Mouse (Mus musculus) ZHBTc4 (cell line): Measurements from ENCODE around the gene Cacna1d.

Experiments
- DNase-seq: peaks from one replicate; pipeline ENCODE4 v3.0.0-alpha.2; 2011; ENCODE audit warnings: low read depth, low spot score

Cacna1d gene

DNA sequence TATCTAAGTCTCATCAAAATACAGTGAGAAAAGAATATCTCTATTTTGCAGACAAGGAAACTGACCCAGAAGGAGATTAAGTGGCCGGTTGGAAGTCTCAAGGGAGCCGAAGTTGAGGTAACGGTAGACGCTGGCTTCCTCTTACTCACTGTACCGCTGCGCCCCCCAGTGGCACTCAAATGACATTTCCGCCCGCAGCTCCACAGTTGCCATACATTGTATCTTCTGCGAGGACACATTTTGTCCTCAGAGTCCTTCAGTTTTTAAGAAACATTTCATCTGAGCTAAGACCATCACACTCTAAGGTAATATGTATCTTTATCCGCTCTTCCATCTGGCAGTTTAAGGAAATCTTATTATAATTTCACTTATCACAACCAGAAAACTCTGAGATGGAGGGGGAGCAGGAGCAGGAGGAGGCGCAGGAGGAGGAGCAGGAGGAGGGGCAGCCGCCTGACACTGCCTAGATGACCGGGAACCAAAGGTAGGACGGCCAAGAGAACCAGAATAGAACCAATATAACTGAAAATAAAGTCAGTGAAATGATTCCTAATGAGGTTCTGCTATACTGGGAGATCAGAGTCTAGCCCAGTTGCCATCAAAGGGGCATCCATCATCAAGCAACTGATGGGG lies 31.2 kb downstream of the Cacna1d start:
- DNase-seq = peak; percentile 81

- DNase-seq = no peak
Observed at GRCm38 (mm10) chr14:30458820-30459219, 32.4 kb downstream of the Cacna1d start.

- DNase-seq = no peak
Observed at GRCm38 (mm10) chr14:30457897-30458296, 33.4 kb downstream of the Cacna1d start.

- DNase-seq = no peak
Observed at GRCm38 (mm10) chr14:30457436-30457835, 33.8 kb downstream of the Cacna1d start.

DNA sequence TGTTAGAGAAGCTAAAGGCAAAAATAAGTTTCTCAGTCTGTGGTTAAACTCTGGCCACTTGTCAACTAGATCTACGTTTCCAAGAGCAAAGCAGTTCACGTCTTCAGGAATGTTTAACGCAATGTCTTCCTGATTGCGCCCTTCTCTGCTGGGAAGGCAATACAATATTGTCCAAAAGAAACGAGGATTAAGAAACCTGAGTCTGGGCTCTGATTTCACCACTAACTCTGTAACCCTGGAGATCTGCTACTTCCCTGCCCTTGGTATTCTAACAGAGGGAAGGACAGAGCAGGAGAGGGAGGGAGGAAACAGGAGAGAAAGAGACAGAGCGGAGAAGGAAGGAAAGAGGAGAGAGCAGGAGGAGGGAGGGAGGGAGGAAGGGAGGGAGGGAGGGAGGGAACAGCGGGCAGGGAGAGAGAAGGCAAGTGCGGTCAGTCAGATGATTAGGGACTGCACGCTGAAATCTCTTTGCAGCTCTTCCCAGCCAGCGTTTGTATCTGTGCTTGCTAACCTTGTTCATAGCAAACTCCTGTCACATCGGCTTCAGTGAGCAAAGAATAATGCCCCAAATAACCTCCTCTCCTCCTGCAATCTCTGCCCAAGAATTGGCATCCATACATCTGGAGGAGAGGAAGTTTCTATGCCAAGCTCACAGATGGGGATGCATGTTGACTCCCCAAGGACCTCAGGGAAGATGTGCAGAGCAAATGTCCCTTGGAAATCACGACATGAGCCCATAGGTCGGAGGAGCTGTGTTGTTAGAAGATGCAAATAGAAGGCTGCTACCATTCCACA lies 35.3 kb downstream of the Cacna1d start:
- no peak for DNase-seq

GRCm38 (mm10) chr14:30439915-30440314 lies 51.3 kb downstream of the Cacna1d start:
- no peak for DNase-seq

GRCm38 (mm10) chr14:30435316-30435715 lies 55.9 kb downstream of the Cacna1d start:
- no peak for DNase-seq

DNA sequence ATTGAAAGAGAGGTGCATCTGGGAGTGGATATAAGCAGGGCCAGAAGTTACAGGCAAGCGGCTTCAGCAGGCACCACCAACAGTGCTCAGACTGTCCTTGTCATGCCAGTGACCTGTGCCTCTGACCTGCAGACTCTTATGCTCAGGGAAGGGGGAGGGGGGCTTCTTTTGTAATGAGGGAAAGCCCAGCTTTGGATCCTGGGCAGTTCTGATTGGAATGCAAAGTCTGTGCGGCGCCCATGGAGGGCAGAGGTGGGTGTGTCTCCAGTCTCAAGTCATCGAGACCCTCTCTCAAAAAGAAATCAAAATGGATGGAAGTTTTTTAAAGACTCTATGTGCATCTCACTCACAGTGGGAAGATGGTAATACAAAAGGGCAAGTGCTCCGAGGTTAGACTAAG lies 60.8 kb downstream of the Cacna1d start:
- DNase-seq = peak; percentile 53

DNA sequence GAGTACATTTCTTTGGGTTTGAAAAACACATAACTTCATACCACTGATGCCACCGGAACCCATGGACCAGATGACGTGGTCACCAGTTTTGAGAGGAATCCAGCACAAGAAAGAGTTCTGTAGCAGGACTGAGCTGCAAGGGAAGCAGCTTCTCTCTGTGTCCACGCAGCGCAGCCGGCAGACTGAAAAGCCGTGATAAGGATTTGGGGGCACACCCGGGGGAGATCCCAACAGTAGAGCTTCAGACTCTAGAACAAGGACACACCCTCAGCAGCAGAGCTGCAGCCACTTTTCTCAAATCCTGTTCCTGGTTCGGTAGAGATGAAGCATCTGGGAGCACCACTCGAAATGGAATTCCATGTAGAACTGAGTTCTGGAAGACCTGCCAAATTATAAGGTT lies 61.2 kb downstream of the Cacna1d start:
- DNase-seq = no peak

DNA sequence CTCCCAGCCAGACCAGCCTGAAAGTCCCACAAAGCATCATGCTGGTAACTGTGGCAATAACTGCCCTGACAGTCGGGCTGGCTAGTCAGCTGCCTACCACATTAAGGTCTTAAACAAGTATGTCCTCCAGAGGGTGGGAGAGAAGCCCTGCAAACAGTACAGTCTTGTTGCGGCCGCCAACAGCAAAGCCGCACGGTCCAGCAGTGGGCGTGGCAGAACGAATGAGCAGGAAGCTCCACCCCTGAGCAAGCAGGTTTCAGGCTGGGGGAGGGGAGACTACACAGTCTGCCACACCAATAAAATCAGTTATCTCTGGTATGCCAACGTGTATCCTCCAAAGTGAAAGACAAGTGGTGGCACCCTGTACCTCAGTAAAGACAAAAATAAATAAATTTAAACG lies 61.6 kb downstream of the Cacna1d start:
- peak; percentile 67 for DNase-seq

DNA sequence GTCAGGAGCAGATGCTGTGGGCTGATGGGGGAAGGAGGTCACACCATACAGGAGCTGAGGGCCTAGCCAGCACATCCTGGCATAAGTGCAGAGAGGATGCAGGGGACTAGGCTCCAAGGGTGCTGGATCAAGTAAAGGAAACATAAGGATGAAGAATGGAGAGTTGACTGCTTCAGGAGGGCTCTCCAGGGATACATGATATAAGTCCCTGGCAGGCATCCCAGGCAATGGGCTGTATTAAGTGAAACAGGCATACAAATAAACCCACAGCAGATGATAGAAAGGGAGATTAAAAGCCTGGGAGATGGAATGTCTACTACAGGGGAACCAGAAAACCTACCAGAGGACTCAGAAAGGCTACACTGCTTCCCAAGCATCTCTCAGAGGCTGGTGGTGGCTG lies 62.5 kb downstream of the Cacna1d start:
- DNase-seq = no peak

- DNase-seq = no peak
Observed at GRCm38 (mm10) chr14:30425876-30426275, 65.4 kb downstream of the Cacna1d start.

- DNase-seq = no peak
Observed at GRCm38 (mm10) chr14:30425175-30425574, 66.1 kb downstream of the Cacna1d start.

GRCm38 (mm10) chr14:30424638-30425037 lies 66.6 kb downstream of the Cacna1d start:
- DNase-seq = no peak

GRCm38 (mm10) chr14:30422376-30423140 lies 68.7 kb downstream of the Cacna1d start:
- DNase-seq = no peak

GRCm38 (mm10) chr14:30419458-30419857 lies 71.8 kb downstream of the Cacna1d start:
- DNase-seq = no peak

DNA sequence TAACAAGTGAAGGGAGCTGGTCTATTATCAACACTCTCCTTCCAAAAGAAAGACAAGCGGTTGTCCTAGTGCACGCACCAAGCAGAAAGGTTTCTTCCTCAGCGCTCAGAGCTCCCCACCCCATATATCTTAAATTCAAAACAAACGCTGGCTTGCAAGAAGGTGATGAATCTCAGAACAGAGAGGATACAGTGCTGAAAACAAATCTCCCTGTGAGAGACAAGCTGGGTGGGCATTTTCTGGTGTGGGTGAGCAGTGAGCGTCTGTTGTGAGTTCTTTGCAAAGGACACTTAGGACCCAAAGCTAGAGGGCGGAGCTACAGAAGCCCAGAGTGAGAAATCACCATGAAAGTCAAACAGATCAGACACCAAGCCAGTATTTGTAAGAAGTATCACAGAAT lies 72.2 kb downstream of the Cacna1d start:
- DNase-seq = no peak

DNA sequence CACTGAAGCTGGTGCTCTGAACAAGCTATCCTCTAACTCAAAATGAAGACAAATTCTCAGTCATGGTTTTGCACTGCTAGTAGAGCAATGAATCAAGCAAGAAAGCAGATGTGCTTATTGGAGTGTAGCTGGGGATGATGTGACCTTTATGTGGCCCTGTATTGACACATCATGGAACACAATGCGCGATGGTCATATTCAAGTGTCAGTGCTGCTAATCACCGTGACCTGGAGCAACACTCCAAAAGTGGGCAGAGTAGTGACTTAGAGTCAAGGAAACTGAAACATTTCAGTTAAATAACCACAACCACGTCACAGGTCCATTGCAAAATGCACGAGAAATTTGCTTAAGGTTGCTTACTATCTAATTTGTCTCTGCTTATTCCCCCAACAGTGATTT lies 75.4 kb downstream of the Cacna1d start:
- DNase-seq = no peak

- DNase-seq = peak; percentile 57
Observed at GRCm38 (mm10) chr14:30414131-30414530, 77.1 kb downstream of the Cacna1d start.

DNA sequence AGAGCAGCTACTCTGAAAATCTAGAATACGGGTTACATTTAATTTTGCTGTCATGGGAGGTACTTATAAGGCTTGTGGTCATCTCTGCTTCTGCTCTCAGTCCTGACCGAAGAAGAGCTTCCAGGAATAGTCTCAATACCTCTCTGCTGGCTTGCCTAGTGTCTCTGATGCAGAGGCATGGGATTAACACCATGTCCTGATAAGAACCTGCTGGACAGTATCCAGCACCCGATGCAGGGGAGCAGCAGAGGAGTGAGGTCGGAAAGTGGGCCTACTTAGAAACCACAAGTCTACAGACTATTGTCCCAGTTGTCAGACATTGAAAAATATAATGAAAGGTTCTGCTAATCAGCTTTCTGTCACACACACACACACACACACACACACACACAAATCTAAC lies 81.9 kb downstream of the Cacna1d start:
- DNase-seq = no peak

GRCm38 (mm10) chr14:30405456-30406225 lies 85.6 kb downstream of the Cacna1d start:
- DNase-seq = no peak

- no peak for DNase-seq
Observed at GRCm38 (mm10) chr14:30378306-30378705, 112.9 kb downstream of the Cacna1d start.
